Mouse (Mus musculus): ENCODE measurements around the gene Zdhhc16.
"Not testable (repeated sequence)": the region's sequence is repeated elsewhere in the genome, so short reads cannot be mapped to it uniquely, and the experiment has no call there.

Zdhhc16 gene

DNA sequence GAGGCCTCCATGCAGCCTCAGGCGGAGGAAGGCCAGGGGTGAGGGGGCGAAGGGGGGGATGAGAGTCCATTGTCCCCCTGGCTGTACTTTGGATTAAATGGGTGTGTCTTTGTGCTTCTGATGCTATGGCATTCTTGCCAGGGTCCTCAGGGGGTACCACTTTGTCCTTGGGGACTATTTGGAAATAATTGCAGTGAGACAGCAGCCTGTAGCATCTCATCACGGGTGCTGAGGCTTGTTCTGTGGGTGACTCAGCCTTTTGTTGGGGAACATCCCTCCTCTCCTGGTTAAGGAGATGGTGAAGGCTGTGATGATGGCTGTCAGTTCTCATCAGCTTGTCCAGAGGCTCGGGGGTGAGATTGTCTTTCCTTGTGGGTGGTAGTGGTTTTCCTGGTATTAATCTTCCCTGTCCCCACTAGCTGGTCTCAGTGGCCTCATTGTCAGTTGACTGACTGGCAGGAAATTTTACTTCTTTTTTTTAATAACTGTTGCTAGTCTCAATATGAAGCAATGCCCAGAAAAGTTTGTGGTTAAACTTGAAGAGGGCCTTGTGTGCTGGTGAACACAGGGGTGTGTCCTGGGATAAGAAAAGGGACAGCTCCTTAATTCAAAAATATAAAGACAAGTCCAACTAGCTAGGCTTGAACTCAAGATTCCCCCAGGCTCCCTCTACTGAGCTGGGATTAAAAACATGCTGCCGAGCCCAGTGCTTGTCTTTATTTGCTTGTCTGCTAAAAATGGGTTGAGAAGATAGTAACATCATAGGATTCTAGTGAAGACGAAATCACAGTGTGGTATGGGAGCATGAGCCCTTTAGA lies 19.3 kb upstream of the Zdhhc16 start:
- DNase-seq (ENCODE audit: low read depth, low spot score) = no peak

- not testable (repeated sequence) for DNase-seq (ENCODE audit: low read depth, low spot score)
Observed at GRCm38 (mm10) chr19:41914592-41914882, 18.7 kb upstream of the Zdhhc16 start.

DNA sequence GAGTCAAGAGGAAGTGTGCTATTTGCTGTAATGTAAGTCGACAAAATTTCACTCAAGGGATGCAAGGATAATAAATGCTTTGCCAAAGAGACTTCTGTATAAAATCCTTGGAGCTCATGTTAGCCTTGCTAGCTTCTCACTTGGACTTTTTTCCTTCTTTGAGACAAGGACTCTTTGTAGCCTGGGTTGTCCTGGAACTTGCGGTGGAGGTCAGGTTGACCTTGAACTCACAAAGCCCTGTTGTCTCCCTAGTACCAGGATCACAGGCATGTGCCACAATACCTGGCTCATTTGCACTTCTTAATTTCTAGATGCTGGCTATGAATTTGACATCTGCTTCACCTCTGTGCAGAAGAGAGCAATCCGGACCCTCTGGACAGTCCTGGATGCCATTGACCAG lies 18.0 kb upstream of the Zdhhc16 start:
- DNase-seq (ENCODE audit: low read depth, low spot score) = no peak

- no peak for DNase-seq (ENCODE audit: low read depth, low spot score)
Observed at GRCm38 (mm10) chr19:41916853-41917252, 16.4 kb upstream of the Zdhhc16 start.

- DNase-seq (ENCODE audit: low read depth, low spot score) = no peak
Observed at GRCm38 (mm10) chr19:41919471-41919870, 13.8 kb upstream of the Zdhhc16 start.

DNA sequence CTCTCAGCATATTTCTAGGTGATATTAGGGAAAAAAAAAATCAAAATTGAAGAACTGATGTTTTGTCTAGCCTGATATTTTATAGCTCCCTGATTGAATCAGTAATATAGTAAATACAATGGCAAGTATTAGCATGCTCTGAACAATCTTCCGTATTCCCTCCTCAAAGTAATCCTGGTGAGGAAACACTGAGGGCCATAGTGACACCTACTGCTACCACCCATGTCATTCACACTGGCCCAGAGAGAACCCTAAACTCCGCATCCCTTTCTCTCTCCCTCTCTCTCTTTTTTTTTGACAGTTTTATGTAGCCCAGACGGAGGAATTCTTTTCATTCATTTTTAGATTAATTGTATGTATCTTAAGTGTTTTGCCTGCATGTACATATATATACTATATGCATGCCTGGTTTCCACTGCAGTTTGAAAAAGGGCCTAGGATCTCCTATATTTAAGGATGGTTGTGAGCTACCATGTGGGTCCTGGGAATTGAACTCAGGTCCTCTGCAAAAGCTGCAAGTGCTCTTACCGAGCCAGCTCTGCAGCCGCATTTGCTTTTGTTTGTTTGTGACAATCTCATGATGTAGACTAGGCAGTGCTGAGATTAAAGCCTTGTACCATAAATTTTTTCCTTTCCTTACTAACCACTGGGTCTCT lies 12.7 kb upstream of the Zdhhc16 start:
- no peak for DNase-seq (ENCODE audit: low read depth, low spot score)

GRCm38 (mm10) chr19:41932686-41933085 lies 594 bp upstream of the Zdhhc16 start:
- no peak for DNase-seq (ENCODE audit: low read depth, low spot score)

GRCm38 (mm10) chr19:41934124-41934523 lies 844 bp downstream of the Zdhhc16 start:
- DNase-seq (ENCODE audit: low read depth, low spot score) = no peak

GRCm38 (mm10) chr19:41935921-41936320 lies 2.6 kb downstream of the Zdhhc16 start:
- DNase-seq (ENCODE audit: low read depth, low spot score) = no peak

DNA sequence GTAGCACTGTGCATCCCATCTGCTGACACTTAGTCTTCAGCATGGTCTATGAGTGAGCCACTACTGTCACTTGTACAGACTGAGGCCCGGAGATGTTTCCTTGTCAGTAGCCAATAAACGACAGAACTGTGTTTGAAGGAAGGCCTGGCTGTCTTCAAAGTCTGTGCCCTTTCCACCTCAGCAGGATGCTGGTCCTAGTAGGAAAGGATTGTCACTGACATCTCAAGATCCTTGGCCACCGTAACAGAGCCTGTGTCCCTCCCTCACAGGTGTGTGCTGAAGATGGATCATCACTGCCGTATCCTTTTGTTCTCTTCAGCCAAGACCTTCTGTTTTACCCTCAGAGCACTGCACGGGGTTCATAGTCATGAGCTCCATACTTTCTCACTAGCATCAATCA lies 5.3 kb downstream of the Zdhhc16 start:
- DNase-seq (ENCODE audit: low read depth, low spot score) = no peak

DNA sequence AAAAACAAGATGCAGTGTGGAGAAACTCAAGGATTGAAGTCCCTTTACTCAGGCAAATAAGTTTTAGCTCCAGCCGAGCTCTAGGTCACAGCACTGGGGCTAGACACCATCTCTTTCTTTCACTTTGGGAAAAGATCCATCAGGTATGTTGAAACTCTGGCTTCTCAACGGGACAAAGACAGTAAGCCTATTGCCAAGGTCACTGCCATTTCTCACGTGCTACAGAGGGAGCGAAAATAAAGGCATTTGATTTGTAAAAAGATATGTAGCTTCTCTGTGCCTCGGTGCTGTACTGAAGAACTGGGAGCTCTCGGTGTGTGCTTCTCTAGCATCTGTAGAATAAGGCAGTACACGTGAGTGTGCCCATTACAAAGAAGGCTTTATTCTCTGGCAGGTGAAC lies 10.6 kb downstream of the Zdhhc16 start:
- no peak for DNase-seq (ENCODE audit: low read depth, low spot score)

DNA sequence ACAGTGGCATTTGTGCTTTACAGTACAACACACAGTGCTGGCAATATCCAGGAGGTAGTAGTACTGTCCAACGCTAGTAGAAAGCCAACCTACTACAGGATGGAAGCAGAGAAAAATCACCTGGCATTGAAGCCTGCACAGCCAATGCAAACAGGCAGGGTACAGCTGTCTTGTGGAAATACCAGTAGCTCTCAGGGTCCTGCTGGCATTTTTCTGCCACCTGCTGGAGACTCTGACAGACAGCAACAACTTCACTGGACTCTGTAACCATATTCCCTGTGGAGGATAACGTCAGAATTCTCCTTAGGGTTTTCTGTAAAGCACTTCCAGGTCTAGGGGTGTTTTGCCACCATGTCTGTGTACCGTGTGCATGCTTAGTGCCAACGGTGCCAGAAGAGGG lies 19.0 kb downstream of the Zdhhc16 start:
- DNase-seq (ENCODE audit: low read depth, low spot score) = no peak

DNA sequence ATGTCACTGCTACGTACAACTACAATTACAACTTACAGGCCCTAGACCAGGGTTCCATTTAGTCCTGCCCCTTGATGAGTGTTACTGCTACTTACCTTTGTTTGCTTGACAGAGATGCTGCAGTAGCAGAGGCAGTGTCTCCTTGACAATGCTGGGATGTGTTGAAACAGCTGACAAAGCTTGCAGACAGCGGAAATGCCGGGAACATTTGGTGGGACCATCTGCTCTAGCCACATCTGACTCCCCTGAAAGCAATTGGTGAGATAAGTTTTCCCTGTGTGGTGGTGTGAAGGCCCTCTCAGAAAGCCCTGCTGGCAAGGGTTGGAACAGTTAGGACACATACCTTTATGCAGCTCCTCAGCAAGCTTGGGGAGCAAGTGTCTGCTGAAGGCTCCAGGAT lies 20.3 kb downstream of the Zdhhc16 start:
- DNase-seq (ENCODE audit: low read depth, low spot score) = no peak

- DNase-seq (ENCODE audit: low read depth, low spot score) = no peak
Observed at GRCm38 (mm10) chr19:41969618-41970017, 36.3 kb downstream of the Zdhhc16 start.

DNA sequence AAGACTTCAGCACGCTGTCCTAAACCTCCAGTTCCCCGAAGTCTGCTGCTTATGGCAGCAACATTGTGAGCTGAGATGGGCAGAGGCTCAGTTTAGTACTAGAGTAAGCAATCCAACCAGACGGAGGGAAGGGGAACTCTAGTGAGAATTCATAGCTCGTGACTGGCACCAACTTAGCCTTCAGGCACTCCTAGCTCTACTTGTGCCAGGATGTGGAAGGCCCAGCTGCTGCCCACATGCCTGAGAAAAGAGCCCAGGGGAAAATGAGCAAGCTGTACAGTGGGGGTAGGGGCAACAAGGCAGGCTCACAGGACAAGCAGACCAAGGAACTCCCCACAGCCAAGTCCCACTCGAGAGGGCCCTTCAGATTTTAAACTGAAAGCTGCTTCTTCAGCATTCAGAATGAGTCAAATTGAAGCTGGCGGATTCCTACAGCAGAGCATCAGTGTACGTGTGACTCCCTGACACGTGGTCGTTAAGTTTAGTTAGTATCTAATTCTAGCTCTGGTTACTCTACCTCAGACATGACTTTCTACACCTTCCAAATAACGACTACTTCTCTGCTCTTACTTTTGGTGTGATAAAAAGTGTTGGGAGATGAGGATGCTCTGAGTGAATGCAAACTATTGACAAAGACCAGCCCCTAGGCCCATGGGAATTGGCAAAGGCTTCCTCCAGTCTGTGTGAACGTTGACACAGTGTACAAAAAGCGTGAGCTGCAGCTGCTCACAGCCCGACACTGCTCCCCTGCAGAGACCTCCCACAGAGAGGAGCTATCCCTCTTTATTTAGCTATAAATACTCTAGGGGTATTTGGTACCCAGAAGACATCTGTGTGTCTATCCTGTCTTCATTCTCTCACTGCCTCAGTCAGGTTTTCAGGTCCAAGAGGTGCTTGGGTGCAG lies 40.9 kb downstream of the Zdhhc16 start:
- no peak for DNase-seq (ENCODE audit: low read depth, low spot score)

- peak; percentile 61 for DNase-seq (ENCODE audit: low read depth, low spot score)
Observed at GRCm38 (mm10) chr19:41980422-41980818, 47.1 kb downstream of the Zdhhc16 start.

DNA sequence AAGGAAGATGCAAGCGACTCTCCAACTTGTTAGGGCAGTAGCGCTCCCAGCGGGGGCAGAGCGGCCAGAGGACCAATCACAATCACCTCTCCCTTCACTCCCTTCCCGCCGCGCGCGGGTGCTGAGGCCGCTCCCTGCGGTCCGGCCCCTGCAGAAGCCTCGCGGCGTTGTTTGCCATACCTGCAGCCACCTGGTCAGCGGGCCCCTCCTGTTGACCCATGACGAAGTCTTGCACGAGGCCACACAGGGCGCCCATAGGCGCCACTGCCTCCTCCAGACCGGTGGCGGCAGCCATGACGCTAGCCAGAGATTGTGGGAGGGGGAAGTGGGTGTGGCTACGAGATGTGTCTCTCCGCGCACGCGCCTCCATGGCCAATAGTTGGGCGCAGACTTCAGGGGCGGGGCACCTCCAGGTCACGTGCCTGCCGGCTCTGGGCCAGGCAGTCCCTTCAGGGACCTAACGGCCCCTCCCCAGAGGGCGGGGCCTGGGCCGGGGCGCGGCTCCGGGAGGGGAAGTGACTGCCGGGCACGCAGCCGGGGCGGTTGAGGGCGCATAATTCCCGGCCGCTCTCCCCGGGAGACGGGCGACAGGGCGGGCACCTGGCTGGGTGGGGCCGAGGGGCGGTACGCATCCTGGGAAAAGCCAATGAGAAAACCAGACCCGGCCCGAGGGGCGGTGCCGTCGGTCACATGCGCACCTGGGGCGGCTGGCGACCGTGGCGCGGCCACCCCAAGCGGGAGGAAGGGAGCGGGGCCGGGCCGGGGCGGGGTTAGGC lies 47.7 kb downstream of the Zdhhc16 start, which contains the start of gene Mms19:
Gene Mms19, minus strand, starts transcription at position 339 of the 776 bp plus-strand sequence.
- peak; percentile 98 for DNase-seq (ENCODE audit: low read depth, low spot score)

GRCm38 (mm10) chr19:41981595-41981927 lies 48.3 kb downstream of the Zdhhc16 start, which contains the start of gene Ubtd1:
Gene Ubtd1 (plus strand): TSS chr19:41981763.
- no peak for DNase-seq (ENCODE audit: low read depth, low spot score)

GRCm38 (mm10) chr19:41981931-41982790 lies 48.9 kb downstream of the Zdhhc16 start:
- no peak for DNase-seq (ENCODE audit: low read depth, low spot score)

DNA sequence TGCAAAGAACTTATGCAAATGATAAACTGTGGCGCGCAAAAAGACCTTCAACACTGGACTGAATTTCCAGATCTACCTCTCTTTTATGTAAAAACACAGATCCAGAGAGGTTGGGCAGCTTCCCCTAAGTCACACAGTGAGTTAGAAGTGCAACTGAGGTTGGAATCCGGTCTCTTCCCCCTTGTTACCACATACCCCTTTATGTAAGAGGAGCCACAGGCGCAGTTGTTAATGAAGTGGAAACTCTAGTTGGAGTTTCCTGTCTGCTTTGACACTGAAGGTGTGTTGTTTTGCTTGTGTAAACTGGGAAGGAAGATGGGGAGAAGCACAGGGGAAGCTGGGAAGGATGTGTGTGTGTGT lies 49.5 kb downstream of the Zdhhc16 start:
- no peak for DNase-seq (ENCODE audit: low read depth, low spot score)

DNA sequence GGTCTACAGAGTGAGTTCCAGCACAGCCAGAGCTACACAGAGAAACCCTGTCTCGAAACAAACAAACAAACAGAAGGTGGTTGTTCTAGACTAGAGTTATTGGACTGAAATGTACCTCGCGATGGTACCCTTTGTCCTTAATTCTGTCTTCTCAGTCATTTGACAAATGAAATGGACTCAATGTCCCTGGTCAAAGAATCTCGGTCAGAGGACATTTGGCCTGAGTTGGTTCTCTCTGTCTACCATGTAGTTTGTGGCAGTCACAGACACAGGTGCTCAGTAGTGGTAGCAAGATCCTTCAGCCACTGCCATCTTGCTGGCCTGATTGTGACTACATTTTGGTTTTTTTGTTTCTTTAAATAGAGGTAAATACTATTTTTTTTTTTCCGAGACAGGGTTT lies 52.7 kb downstream of the Zdhhc16 start:
- no peak for DNase-seq (ENCODE audit: low read depth, low spot score)

Data from forelimb bud, embryonic 11.5 days (tissue).